Mouse (Mus musculus): ENCODE data around the gene Hoxb8.

Hoxb8 gene

DNA sequence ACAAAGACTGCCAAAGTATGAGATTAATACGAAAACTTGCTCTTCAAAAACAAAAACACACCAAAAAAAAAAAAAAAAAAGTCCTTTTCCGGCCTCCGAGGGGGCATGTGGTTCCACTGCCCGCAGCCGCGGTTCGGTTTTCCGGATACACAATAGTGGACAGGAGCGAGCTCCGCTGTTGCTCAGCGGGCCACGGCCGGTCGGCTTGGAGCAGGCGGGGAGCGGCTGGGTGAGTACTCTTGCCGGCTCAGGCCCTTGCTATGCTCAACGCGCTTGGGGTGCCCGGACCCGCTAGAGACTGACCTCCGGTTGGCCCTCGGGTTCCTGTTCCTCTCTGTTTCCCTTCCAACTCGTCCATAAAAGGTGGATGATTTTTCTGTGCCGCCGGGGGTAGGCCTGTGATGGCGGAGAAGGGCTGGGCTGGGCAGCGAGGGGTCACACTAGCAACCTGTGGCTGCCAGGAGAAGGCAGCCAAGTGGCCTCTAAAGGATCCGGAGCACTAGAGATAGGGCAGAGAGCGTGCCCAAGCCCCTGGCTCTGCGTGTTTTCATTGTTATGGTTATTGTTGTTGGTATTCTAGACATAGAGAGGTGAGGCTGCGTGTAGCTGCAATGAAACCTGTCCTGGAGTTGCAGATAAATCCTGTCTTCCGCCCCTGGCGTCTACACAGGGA is 33.1 kb downstream of the Hoxb8 start:
- DNase-seq (ENCODE audit: low read depth, low spot score): no peak

DNA sequence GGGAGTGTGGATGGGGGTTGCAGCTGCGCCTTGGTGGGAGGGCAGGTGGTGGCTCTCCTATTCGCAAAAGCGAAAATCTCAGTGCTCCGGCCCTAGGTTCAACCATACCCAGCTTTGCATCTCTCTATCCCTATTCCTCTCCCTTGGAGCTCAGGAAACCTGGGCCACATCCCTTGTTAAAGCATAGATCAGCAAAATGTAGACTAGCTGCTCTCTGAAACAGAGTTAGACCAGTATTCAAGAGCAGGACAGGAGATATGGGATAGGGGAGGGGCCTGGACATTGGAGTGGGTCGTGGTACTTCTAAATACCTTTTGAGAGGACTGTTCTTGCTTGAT is 33.6 kb downstream of the Hoxb8 start:
- no peak for DNase-seq (ENCODE audit: low read depth, low spot score)

DNA sequence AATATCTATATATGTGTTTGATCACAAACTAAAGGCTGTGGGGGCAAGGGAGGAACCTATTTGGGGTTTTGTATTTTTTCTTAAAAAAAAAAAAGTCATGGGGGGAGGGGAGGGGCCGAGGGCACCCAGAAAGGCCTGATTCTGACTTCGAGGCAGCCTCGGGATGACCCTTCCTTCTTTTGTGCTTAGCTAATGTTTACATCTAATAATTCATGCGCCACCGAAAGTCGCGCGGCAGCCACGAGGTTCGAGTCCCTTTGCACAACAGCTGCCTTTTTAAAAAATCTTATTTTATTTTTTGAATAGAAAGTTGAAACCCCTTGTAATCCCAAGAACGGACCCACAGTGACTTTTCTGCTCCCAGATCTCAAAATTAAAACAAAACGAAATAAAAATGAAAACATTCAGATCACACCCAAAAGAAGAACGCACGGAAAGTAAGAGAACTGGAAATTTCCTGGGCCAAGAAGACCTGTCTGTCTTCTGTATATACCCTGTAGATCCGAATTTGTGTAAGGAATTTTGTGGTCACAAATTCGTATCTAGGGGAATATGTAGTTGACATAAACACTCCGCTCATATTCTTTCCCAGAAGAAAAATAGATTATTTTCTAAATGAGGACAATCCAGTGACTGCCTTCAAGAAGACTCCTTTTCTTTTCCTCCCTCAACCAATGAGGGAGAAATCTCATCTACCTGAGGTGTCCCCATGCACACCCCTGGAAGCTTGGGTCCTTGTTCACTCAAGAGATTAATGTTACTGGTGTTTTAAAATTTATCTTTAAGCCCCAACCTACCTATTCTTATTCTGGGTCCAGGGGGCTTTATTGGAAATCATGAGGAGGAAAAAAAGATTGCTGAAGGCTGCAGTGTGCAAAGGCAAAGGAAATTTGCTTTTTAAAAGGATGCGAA is 35.2 kb downstream of the Hoxb8 start:
- no peak for DNase-seq (ENCODE audit: low read depth, low spot score)

DNA sequence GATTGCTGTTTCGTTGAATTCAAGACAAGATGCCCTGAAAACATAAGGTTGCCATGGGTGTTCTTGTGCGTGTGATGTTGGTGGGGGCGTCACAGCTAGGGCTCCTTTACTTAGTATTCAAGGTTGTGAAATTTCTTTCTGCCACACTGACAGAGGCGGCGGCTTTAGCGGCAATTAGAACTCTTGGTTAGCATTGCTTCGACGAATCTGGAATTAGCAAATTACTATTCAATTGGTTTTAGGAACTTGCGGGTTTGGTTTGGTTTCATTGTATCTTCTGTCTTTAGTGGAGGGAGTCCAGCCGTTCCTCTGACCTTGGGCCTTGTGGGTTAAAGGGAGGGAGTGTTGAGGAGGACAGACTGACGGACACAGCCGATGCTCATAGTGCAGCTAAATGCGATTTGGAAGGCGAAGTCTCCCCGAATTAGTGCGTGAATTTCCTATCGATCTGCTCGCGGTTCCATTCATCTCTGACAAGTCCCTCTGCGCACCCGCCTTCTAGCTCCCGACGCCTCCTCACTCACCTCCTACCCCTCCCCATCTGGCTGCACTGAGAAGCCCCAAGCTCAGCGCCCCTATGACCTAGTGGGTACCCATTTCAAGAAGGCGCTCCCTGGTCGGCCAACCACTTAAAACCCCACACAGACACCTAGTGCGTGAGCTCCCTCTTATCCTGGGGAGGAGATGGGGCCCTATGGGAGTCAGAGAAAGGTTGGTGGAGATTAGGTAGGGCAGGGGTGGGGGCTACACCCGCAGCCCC is 36.1 kb downstream of the Hoxb8 start, which contains the start of gene Hoxb4:
Gene Hoxb4, plus strand, starts transcription at position 660 of the 760 bp plus-strand sequence.
- no peak for DNase-seq (ENCODE audit: low read depth, low spot score)

DNA sequence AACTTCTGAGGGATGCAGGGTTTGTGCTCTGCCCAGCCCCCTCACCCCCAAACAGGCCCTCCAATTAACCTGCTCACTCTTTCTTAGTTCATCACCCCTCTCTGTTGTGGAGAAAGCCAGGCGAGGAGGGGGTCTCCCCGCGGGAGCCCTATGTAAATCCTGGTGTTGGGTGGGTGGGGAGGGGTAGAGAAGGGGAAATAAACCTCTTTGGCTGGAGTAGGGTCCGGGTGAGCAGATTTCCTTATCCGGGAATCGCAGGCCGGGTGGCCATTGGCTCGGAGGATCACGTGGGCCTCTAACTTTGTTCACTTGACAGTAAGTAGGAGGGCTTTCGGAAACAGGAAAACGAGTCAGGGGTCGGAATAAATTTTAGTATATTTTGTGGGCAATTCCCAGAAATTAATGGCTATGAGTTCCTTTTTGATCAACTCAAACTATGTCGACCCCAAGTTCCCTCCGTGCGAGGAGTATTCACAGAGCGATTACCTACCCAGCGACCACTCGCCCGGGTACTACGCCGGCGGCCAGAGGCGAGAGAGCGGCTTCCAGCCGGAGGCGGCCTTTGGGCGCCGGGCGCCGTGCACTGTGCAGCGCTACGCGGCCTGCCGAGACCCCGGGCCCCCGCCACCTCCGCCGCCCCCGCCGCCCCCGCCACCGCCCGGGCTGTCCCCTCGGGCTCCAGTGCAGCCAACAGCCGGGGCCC is 36.8 kb downstream of the Hoxb8 start:
- DNase-seq (ENCODE audit: low read depth, low spot score): peak; percentile 39

DNA sequence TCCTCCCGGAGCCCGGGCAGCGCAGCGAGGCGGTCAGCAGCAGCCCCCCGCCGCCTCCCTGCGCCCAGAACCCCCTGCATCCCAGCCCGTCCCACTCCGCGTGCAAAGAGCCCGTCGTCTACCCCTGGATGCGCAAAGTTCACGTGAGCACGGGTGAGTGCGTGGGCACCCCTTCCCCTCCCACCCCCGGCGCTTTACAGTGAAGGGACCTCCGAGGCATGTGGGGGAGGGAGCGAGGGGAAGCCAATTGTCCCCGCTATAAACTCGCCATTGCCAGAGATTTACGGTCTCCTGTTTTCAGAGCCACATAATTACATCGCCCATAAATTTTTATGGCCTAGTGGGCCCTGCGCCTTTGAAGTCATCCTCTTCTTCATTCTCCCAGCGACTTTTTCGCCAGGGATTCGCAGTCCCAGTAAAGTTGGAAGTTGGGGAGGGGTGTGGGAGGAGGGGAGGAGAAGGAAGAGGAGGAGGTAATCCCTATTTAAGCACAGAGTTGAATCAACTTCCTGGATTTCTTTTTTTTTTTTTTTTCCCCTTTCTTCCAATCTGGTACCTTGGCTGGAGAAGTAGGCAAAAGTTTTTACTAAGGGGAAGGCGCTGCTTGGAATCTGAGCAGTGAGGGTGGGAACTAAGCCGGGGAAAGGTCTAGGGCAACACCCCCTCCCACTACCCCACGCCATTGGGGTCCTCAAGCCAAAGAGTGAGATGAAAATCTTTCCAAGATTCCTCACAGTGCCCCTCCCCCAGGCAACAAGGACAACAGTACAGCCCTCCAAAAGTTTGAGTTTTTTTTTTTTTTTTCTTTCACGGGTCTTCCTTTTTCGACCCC is 37.6 kb downstream of the Hoxb8 start:
- no peak for DNase-seq (ENCODE audit: low read depth, low spot score)

DNA sequence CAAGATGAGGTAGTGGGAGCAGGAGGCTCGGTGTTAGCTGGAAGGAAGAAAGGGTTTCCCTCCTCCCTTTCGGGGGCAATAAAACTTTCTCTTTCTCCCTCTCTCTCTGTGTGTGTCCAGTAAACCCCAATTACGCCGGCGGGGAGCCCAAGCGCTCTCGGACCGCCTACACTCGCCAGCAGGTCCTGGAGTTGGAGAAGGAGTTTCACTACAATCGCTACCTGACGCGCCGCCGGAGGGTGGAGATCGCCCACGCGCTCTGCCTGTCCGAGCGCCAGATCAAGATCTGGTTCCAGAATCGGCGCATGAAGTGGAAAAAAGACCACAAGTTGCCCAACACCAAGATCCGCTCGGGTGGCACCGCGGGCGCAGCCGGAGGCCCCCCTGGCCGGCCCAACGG is 38.2 kb downstream of the Hoxb8 start:
- no peak for DNase-seq (ENCODE audit: low read depth, low spot score)

DNA sequence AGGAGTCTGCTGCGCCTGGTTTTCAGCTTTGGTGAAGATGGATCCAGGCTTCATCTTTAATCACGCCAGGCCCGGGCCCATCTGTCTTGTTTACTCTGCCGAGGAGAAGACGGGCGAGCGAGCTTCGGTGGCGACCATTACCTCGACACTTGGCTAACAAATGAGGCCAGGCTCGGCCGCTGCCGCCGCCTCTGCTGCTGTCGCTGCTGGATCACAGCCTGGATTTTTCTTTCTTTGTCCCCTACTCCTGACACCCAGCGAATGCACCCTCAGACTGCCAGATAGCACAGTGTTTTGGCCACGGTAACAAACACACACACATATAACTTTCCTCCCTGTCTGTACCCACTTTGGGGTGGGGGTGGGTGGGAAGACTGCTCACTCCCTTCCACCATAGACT is 39.0 kb downstream of the Hoxb8 start:
- no peak for DNase-seq (ENCODE audit: low read depth, low spot score)

DNA sequence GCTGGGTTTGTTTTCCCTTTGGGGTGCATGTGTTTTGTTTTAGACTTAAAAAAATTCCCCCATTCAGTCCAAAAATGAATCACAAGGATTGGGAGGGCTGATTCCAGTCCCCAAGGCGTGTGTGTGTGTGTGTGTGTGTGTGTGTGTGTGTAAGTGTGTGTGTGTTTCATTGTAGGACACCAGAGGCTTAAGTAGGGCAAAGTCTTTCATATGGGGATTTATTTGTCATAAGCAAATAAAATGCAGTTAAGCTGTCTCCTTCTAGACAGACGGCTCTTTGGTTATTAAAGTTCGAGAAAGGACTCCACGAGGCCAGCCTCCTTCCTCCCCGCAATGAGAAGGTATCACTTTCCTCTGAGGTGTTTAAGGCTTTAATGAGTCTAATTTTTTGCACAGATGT is 40.1 kb downstream of the Hoxb8 start:
- DNase-seq (ENCODE audit: low read depth, low spot score): no peak

DNA sequence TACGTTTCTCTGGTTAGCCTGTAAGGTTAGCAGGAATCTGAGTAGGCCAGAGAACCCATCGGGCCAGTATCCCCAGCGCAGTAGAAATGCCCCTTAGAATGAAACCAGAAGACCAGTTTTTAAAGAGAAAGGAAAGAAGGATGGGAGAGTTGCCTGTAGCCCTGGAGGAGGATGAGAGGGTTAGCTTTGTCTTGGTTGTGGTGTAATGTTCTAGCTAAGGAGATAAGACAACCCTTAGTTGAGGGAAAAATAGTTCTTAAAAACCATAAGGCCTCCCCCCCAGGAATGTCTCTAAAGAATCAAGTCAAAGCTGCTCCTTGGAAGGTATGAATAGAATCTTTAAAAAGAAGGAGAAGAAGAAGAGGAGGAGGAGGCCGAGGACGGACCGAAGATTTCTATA is 41.0 kb downstream of the Hoxb8 start:
- no peak for DNase-seq (ENCODE audit: low read depth, low spot score)

DNA sequence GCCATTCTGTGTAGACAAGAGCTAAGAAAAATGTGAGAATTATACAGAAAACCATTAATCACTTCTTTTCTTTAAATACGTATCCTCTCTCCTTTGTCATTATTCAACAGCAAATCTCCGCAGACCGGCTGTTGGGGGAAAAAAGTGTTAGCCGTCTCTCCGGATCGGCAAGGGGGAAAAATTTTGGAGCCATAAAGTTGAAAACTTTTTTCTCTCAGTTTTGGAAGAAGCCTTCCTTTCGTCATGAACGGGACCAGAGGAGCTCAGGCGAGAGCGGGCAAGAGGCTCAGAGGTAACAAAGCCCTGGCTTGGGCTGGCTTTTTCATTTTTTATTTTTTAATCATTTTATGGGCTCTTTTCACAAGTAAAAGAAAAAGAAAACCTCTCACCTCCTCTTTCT is 41.4 kb downstream of the Hoxb8 start, which contains the start of gene Hoxb3:
Gene Hoxb3, plus strand, starts transcription at position 173 of the 400 bp plus-strand sequence.
- DNase-seq (ENCODE audit: low read depth, low spot score): no peak

DNA sequence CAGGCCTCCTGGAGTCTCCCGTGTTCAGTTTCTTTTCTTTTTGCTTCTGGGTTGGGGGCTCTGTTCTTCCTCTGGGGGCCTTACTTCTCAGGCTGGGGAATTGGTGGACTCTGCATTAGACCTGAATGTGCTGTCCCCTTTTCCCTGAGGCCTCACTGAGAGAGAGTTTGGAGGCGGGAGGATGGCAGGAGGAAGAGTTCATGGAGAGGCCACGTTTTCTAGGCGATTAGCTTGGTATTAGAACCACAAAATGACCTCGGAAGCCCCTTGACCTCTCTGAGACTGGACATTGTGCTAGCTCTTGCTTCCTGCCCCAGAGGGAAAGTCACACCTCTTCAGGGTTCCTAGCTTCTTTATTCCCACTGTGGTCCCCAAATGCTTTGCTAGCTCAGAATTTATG is 42.4 kb downstream of the Hoxb8 start:
- no peak for DNase-seq (ENCODE audit: low read depth, low spot score)

DNA sequence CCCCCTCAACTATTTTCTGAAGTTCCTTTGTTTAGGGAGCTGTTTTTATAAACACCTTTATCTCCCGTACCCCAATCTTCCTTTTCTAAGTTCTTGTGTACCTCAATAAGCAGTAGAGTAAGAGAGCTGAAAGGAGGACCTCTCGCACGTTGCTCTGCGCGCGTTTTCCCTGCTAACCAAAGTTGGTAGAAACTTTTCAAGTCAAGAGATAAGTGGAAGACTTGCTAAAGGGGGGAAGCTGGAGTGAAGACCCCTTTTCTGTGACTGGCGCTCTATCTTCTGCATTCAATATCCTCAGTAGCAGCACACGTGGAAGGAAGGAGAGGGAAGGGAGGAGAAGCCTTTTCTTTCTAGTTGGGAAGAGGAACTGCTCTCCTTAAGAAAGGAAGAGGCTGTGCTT is 43.3 kb downstream of the Hoxb8 start:
- DNase-seq (ENCODE audit: low read depth, low spot score): no peak

DNA sequence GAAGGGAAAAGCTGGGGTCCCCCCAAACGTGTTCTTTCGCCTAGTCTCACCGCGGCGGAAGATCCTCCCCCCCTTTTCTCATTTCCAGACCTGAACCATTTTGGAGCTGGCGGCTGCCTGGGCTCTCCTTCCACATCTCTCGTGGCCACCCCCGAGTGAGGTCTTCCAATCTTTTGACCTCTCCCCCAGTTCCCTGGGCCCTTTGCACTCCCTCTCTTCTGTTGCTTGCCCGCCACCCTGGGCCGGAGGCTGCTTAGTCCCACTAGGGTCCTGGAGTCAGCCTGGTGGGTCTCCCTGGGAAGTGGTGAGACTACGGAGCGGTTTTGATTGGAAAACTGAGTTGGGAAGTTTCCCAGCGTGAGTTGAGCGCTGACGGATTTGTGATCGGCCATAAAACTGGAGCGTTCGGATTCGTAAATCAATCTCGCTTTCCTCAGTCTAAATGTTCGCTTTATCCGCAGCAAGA is 44.1 kb downstream of the Hoxb8 start:
- no peak for DNase-seq (ENCODE audit: low read depth, low spot score)

DNA sequence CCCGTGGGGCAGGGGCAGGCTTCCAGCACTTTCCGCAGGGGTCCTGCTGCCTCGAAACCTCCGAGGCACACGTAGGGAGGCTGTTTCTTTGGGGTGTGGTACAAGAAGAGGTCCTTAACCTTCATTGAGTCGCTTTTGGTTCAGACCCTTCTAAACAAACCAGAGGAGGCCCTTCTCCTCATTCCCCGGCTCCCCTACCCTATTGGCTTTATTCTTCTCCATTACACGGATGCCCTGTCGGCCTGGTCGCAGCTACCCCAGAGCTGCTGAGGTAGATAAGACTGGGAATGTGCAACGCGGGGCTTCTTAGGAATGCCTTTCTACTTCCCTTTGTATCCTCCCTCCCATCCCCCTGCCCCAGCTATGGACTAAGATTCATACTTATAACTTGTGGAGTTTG is 45.0 kb downstream of the Hoxb8 start:
- DNase-seq (ENCODE audit: low read depth, low spot score): no peak

DNA sequence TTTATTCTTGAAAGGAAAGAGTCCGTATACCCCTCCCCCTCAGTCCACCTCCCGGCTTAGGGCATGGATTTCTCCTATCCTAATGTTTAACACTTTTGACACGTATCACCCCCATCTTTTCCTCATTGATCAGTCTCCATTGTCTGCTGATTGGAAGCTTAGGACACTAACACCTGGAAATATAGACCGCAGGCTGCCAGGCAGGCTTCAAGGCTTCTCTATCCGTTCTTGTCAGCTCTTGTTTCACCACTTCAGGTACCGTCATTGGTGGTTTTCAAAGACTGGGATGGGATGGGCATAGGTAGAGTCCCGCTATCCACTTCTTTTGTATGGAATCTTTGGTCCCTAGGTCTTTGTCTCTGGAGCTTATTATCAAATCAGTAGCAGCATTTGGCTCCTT is 45.4 kb downstream of the Hoxb8 start:
- no peak for DNase-seq (ENCODE audit: low read depth, low spot score)

DNA sequence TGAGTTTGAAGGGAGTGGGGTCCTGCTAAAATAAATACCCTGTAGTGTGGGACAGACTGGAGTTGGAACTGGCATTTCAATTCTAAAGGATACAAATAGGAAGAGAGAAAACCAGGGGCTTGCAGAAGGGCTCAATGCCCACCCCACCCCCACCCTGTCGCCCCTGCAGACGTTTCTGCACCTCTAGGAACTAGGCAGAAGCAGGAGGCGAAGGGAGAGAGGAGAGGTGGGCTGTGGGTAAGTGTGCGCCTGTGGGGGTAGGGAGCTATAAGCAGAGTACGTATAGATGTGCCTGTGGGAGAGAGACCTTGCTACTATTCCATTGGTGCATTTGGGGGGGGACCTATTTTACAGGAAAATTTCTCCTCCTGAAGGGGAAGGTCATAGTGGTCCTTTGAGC is 46.0 kb downstream of the Hoxb8 start:
- DNase-seq (ENCODE audit: low read depth, low spot score): no peak

DNA sequence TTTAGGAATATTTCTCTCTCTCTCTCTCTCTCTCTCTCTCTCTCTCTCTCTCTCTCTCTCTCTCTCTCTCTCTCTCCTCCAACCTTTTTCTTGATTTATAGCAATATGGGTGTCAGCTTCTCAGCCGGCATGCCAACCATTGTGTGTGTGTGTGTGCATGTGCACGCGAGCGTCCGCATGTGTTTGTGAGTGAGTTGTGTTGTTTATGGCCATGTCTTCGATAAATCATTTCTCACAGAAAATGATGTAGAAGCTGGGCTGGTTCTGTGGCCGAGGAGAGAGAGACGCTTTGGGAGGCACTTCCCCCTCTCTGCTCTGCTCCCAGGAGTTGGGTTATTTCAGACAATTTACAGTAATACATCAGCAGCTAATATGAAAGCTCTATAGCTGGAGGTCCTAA is 46.9 kb downstream of the Hoxb8 start:
- no peak for DNase-seq (ENCODE audit: low read depth, low spot score)

DNA sequence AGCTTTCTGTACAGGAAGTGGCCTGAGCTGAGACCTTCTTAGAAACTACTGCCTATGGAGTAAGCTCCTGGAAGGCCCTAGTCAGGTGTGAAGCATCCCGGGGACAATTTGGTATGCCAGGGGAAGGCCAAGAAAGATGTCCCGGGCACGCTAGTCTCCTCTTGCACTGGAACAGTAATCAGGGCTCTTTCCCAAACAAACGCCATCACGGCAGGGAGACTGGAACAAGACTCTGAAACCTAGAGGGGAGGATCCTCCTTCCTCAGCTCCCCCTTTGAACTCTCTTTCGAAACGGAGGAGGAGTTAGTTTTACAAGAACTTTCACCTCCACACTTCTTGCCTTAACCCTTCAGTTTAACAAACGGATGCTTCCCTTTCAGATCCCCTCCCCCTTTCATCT is 50.4 kb downstream of the Hoxb8 start:
- no peak for DNase-seq (ENCODE audit: low read depth, low spot score)

DNA sequence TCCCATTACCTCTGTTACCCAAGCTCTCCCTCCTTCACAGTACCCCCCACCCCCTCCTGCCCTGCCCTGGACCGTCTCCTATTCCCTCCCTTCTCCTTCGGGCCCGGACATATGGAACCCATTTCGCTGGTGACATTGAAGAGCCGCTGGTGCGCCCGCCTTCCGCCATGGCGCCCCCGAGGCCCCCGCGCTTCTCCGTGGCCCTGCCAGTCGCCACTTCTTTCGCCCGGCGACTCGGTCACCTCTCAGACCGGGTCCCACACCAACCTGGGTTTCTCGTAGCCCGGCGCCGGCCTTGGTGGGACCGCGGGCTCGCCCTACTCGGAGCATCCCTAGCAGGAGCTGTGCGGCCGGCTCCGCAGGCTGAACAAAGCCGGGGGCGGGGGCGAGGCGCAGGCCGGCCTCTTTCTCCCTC is 50.9 kb downstream of the Hoxb8 start:
- DNase-seq (ENCODE audit: low read depth, low spot score): no peak
